15 mouse cellular contexts compared by ENCODE assay signal in the genomic region with DNA sequence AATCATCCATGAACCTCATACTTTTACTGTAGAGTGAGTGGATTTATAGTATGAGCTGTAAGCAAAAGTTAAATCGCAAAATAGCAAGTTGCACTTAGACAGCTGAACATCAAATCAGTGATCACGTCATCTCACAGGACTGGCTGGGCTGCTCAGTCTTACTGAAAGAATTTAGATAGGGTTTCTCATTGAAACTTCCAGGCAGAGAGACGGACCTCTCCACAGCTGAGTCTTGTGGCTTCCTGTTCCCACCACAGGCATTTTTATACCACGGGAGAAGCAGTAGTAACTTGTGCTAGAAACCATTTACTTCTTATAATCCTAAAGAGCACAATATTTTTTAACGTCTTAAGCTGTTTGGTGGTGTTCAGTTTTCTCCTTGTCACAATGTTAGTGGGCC.
"Had no signal": no experiment of that assay in that cellular context is flagged by ENCODE, and none has a peak within 500 bp of the region (broad histone marks: within the 10 kb centered on the region; RNA-seq: fewer than 3 reads in every experiment).

No protein-coding gene starts in this region.

- H3K27me3 ChIP-seq: megakaryocyte, embryonic 14.5 days; midbrain, embryonic 13.5 days; midbrain, embryonic 15.5 days; neural tube, embryonic 12.5 days; stomach, embryonic 15.5 days had no signal

- H3K36me3 ChIP-seq: midbrain, embryonic 13.5 days; midbrain, embryonic 15.5 days; neural tube, embryonic 12.5 days; stomach, embryonic 15.5 days had no signal

- H3K4me1 ChIP-seq: megakaryocyte, embryonic 14.5 days; midbrain, embryonic 13.5 days; midbrain, embryonic 15.5 days; neural tube, embryonic 12.5 days; stomach, embryonic 15.5 days had no signal

- H3K4me3 ChIP-seq: megakaryocyte, embryonic 14.5 days; midbrain, embryonic 13.5 days; midbrain, embryonic 15.5 days; neural tube, embryonic 12.5 days; stomach, embryonic 15.5 days had no signal

- ATAC-seq: midbrain, embryonic 13.5 days; midbrain, embryonic 15.5 days had no signal

- DNase-seq: lung, adult 18-20 months; lung, embryonic 14.5 days; lung, postnatal 10 days; lung, postnatal 4 days; right cerebral cortex, postnatal 14 days; thymus, adult 2 months; thymus, postnatal 25 days; thymus, postnatal 4 days had no signal

- H3K27ac ChIP-seq: midbrain, embryonic 13.5 days; midbrain, embryonic 15.5 days; neural tube, embryonic 12.5 days; stomach, embryonic 15.5 days; stomach, postnatal 0 days had no signal

- H3K9me3 ChIP-seq: megakaryocyte, embryonic 14.5 days; midbrain, embryonic 13.5 days; midbrain, embryonic 15.5 days; neural tube, embryonic 12.5 days; stomach, embryonic 15.5 days had no signal

- H3K9ac ChIP-seq: lung, embryonic 14.5 days; midbrain, embryonic 13.5 days; midbrain, embryonic 15.5 days; neural tube, embryonic 12.5 days; stomach, embryonic 15.5 days had no signal

- H3K4me2 ChIP-seq: lung, embryonic 14.5 days; midbrain, embryonic 11.5 days; midbrain, embryonic 13.5 days; midbrain, embryonic 15.5 days; neural tube, embryonic 12.5 days; stomach, embryonic 15.5 days had no signal
